In the genomic region with DNA sequence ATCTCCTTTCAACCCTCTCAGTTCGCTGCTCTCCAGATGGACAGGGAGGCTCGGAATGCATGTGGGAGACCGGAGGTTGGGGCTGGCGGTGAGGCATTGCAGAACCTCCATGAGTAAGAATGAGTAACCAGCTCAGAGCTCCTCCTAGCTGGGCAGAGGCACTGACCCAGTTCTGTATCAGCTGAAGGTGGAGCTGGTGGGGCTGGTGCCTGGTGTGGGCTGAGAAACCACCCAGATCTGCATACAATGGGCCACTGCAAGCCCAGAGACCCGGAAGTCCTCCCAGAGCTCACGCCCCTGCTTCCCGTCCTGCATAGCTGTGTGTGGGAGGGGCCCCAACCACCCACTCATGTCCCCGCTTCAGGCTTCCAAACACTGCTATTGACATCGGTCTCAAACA, we compare ENCODE assay signal across 8 mouse cellular contexts. TPM values are rescaled to one million over a fixed set of nuclear protein-coding genes. Genes with fewer than 3 reads are reported as not detected.
DNase-seq lines count a peak whose midpoint lies in the region; ATAC-seq and TF ChIP-seq lines count a peak whose summit lies in the region.

No protein-coding gene starts in this region.

- H3K9me3 ChIP-seq in erythroblast, embryonic 14.5 days (ENCODE audit: control insufficient read depth, low read length) = no peaks in the 10 kb centered on the region
- no peaks in the 10 kb centered on the region for H3K9me3 ChIP-seq in lung, embryonic 15.5 days

- in situ Hi-C loops in Patski (cut with MboI; ENCODE audit: low pct_unique_long_range_greater_than_20kb) = loop anchor here (5.0 kb wide), 1 partner anchor 47 kb away; no protein-coding TSS in a partner anchor

- CTCF ChIA-PET in Patski (lab: Charles Lee) = interaction anchor here (1.0 to 2.2 kb wide), 2 partner anchors 50 to 118 kb away, joined by 4 to 6 read pairs; no protein-coding TSS in a partner anchor

- H3K4me3 ChIP-seq in erythroblast, embryonic 14.5 days (replicated peaks) = peak overlapping the region; percentile 40
- no peak overlapping the region for H3K4me3 ChIP-seq in lung, embryonic 15.5 days

- no peak overlapping the region; the same call in 1 of the 2 replicates for H3K4me2 ChIP-seq in lung, embryonic 15.5 days

- H3K9ac ChIP-seq in lung, embryonic 15.5 days = no peak overlapping the region

- no peaks in the 10 kb centered on the region for H3K36me3 ChIP-seq in erythroblast, embryonic 14.5 days (ENCODE audit: control insufficient read depth)
- no peaks in the 10 kb centered on the region for H3K36me3 ChIP-seq in lung, embryonic 15.5 days

- H3K27me3 ChIP-seq in erythroblast, embryonic 14.5 days (ENCODE audit: control insufficient read depth) = no peaks in the 10 kb centered on the region
- H3K27me3 ChIP-seq in Patski = no peaks in the 10 kb centered on the region
- no peaks in the 10 kb centered on the region for H3K27me3 ChIP-seq in lung, embryonic 15.5 days

- no peak for DNase-seq in Patski (ENCODE audit: low read depth, low spot score)
- peak; percentile 78 for DNase-seq in gastrocnemius, postnatal 25 days
- peak; percentile 86 for DNase-seq in kidney, adult 9 months
- peak; percentile 77 for DNase-seq in urinary bladder, postnatal 14 days (ENCODE audit: low spot score)
- DNase-seq in cerebellum, adult 9-11 months = no peak

- POLR2A ChIA-PET in Patski (lab: Charles Lee) = interaction anchor here (0.6 kb wide), 1 partner anchor 296 kb away, joined by 4 read pairs; no protein-coding TSS in a partner anchor

- no peak for ATAC-seq in erythroblast, adult 5-6 weeks (replicated peaks; ENCODE audit: low FRiP score, poor library complexity, severe bottlenecking)
- peak; percentile 81 for ATAC-seq in Patski
- ATAC-seq in lung, embryonic 15.5 days (ENCODE audit: borderline replicate concordance, extremely low read depth, low FRiP score, low TSS enrichment) = peak; percentile 46; the same call in 1 of the 2 replicates

- no peak for TF ChIP-seq CTCF in Patski (IDR thresholded peaks at IDR 0.05)

- peak overlapping the region; percentile 66 for H3K27ac ChIP-seq in lung, embryonic 15.5 days

- 35% methylated on average over 9 of the region's 9 CpGs for WGBS in lung, embryonic 15.5 days

- H3K4me1 ChIP-seq in erythroblast, embryonic 14.5 days (ENCODE audit: control insufficient read depth) = peaks cover 23% of the 10 kb centered on the region
- H3K4me1 ChIP-seq in lung, embryonic 15.5 days = peaks cover 40% of the 10 kb centered on the region

RNA-seq across cellular contexts. Expression of a gene that starts 22.0 kb away (rescaled TPM):
- 1.2 and 1.3 TPM in 2 replicates for polyA plus RNA-seq in erythroblast, embryonic 14.5 days (2012)
- 21.3 and 34.7 TPM in 2 replicates for total RNA-seq in erythroblast, adult 5-6 weeks (2015; ENCODE audit: low replicate concordance)
- 19.5 and 25.1 TPM in 2 replicates for total RNA-seq in erythroblast, adult 5-6 weeks (2017; ENCODE audit: low replicate concordance)
- polyA plus RNA-seq in Patski (2021) = 61.2 TPM
- 10 to 100 TPM; 19.0 to 35.9 TPM for total RNA-seq in gastrocnemius, postnatal 25 days (2021)
- polyA plus RNA-seq in lung, embryonic 15.5 days (2015; fragmentation: Nextera tagmentation; extraction: Ambion mirVana) = 12.6 TPM in 2 replicates

Comparison
In these comparisons a context has a peak if more than half of its experiments do, and no peak if none do; other contexts are left out.
1. DNase-seq: peak in gastrocnemius, postnatal 25 days (single experiment), kidney, adult 9 months (single experiment) and urinary bladder, postnatal 14 days (single experiment); none in Patski (single experiment) and cerebellum, adult 9-11 months (single experiment).